Mouse (Mus musculus) heart, adult 2 months (tissue): ENCODE results near the gene Lmtk2. TPM values are rescaled to one million over a fixed set of nuclear protein-coding genes. Genes with fewer than 3 reads are reported as not detected.

Source experiments
- DNase-seq, 2 experiments: peaks; one replicate each; pipeline ENCODE4 v3.0.0; 2021
- H3K27ac ChIP-seq: fragments of 200-600 bp; 2 replicates; pipeline ENCODE4 v1.8.1; 2022
- H3K27me3 ChIP-seq: fragments of 200-500 bp; 2 replicates; pipeline ENCODE4 v1.6.1; 2012; ENCODE audit warnings: mild to moderate bottlenecking, low read length, inconsistent platforms, mixed read lengths; ENCODE audit not compliant: control insufficient read depth, insufficient read depth
- H3K36me3 ChIP-seq: fragments of 200-500 bp; 2 replicates; pipeline ENCODE4 v1.6.1; 2012; ENCODE audit warnings: low read length, inconsistent platforms; ENCODE audit not compliant: control insufficient read depth, insufficient read depth
- H3K4me1 ChIP-seq: fragments of 200-500 bp; 2 replicates; pipeline ENCODE4 v1.6.1; 2011; ENCODE audit warnings: low read length; ENCODE audit not compliant: control insufficient read depth, insufficient read depth
- H3K4me3 ChIP-seq: fragments of 200-600 bp; 2 replicates; pipeline ENCODE4 v1.8.1; 2022
- H3K79me2 ChIP-seq: fragments of 200-500 bp; replicated peaks from 2 replicates; pipeline ENCODE4 v1.6.1; 2012; ENCODE audit warnings: mild to moderate bottlenecking, inconsistent platforms, low read length, moderate library complexity, mixed read lengths; ENCODE audit not compliant: control insufficient read depth, insufficient read depth
- H3K9ac ChIP-seq: fragments of 200-500 bp; 2 replicates; pipeline ENCODE4 v1.6.1; 2012; ENCODE audit warnings: low read depth, mild to moderate bottlenecking, control low read depth, inconsistent platforms, low read length, mixed read lengths
- CTCF ChIP-seq: fragments of 200-600 bp; IDR thresholded peaks from 2 replicates; pipeline ENCODE4 v1.8.1; 2022; ENCODE audit warnings: antibody characterized with exemption, mild to moderate bottlenecking, moderate library complexity
- EP300 ChIP-seq: fragments of 200-500 bp; IDR thresholded peaks from 2 replicates; pipeline ENCODE4 v1.6.1; 2011; ENCODE audit warnings: low read depth, low read length, control low read depth; ENCODE audit not compliant: insufficient read depth
- POLR2A ChIP-seq: fragments of 200-500 bp; IDR thresholded peaks from 2 replicates; pipeline ENCODE4 v1.6.1; 2011; ENCODE audit warnings: mild to moderate bottlenecking, low read depth, low read length, control low read depth; ENCODE audit not compliant: insufficient read depth
- WGBS: fragments of 180-500 bp; shearing (Covaris S2); methylation state at CpG from one replicate; pipeline ENCODE4 v1.1.7; 2018; 5-methylcytosine and 5-hydroxymethylcytosine counted together
- intact Hi-C: fragments of 180-260 bp; cut with DNase I; formaldehyde crosslinking; loops from one replicate; pipeline ENCODE4 v1.15.1; 2025
- polyA plus RNA-seq: library from polyadenylated mRNA; depleted of rRNA; stranded (reverse); fragments of >200 nt; gene quantifications from 2 replicates; pipeline ENCODE4 v1.2.3, GENCODE M21; 2012
- total RNA-seq, 2 experiments: library from RNA; stranded (reverse); gene quantifications; 2 replicates each; pipeline ENCODE4 v1.2.3; 2021

The Lmtk2 gene
- total and polyA plus RNA-seq, 3 experiments, result 12.5 to 30.3 (median 27.9) TPM

- intact Hi-C loops, result loop anchor here (1.0 kb wide), 1 partner anchor 31 kb away; no protein-coding TSS in a partner anchor
- peak overlapping the region; percentile 82 for H3K9ac ChIP-seq
- no peak for DNase-seq
- H3K36me3 ChIP-seq, result no peaks in the 10 kb centered on the region
- peak overlapping the region; percentile 89 for H3K27ac ChIP-seq
- H3K79me2 ChIP-seq, result no peaks in the 10 kb centered on the region
- TF ChIP-seq POLR2A (no peak), CTCF (no peak), EP300 (no peak)
- H3K4me3 ChIP-seq, result peak overlapping the region; percentile 92
- peaks cover 8% of the 10 kb centered on the region for H3K4me1 ChIP-seq
- WGBS, result 27% methylated on average over 18 of the region's 18 CpGs
- H3K27me3 ChIP-seq, result no peaks in the 10 kb centered on the region
Measured at GRCm38 (mm10) chr5:144223899-144224816, 123.9 kb downstream of the Lmtk2 start.

GRCm38 (mm10) chr5:144226220-144226619, 126.0 kb downstream of the Lmtk2 start:
- intact Hi-C loops, result no loop called here
- 42% methylated on average over 11 of the region's 11 CpGs for WGBS
- no peaks in the 10 kb centered on the region for H3K79me2 ChIP-seq
- H3K4me3 ChIP-seq, result no peak overlapping the region
- H3K9ac ChIP-seq, result no peak overlapping the region
- no peak overlapping the region for H3K27ac ChIP-seq
- no peak for DNase-seq
- TF ChIP-seq EP300 (no peak), CTCF (no peak), POLR2A (no peak)
- peaks cover 6% of the 10 kb centered on the region for H3K4me1 ChIP-seq
- no peaks in the 10 kb centered on the region for H3K36me3 ChIP-seq
- H3K27me3 ChIP-seq, result no peaks in the 10 kb centered on the region

DNA sequence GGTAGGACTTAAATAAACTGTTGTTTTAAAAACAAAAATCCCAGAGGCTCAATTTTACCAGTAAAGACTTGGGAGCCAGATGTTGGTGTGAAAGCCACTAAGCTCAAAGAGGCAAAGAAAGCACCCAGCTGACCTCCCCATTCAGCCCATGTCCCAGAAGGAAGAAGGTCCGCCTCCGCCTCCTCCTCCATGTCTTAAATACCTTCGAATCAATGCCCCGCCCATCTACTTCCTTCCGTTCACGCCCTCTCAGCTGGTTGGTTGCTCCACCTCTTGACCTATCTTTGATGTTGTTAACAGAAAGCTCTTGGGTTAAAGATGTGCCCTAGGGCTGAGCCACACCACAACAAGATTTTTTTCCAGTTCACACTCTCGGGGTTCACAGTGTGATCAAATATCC, 130.0 kb downstream of the Lmtk2 start:
- no peaks in the 10 kb centered on the region for H3K4me1 ChIP-seq
- WGBS, result 83% methylated on average over 7 of the region's 7 CpGs
- H3K79me2 ChIP-seq, result no peaks in the 10 kb centered on the region
- no peaks in the 10 kb centered on the region for H3K27me3 ChIP-seq
- no peak overlapping the region for H3K4me3 ChIP-seq
- H3K9ac ChIP-seq, result no peak overlapping the region
- intact Hi-C loops, result loop anchor here (10.0 kb wide), 1 partner anchor 505 kb away; no protein-coding TSS in a partner anchor
- H3K27ac ChIP-seq, result no peak overlapping the region
- DNase-seq, result no peak
- no peaks in the 10 kb centered on the region for H3K36me3 ChIP-seq
- TF ChIP-seq POLR2A (no peak), CTCF (no peak), EP300 (no peak)

- H3K36me3 ChIP-seq, result no peaks in the 10 kb centered on the region
- H3K4me1 ChIP-seq, result no peaks in the 10 kb centered on the region
- H3K27me3 ChIP-seq, result no peaks in the 10 kb centered on the region
- intact Hi-C loops, result loop anchor here (10.0 kb wide), 1 partner anchor 503 kb away; no protein-coding TSS in a partner anchor
- TF ChIP-seq CTCF (peak; percentile 63), EP300 (no peak)
- H3K27ac ChIP-seq, result no peak overlapping the region
- DNase-seq, result no peak
- no peaks in the 10 kb centered on the region for H3K79me2 ChIP-seq
- H3K9ac ChIP-seq, result no peak overlapping the region
- H3K4me3 ChIP-seq, result no peak overlapping the region
- 50% methylated on average over 1 of the region's 1 CpGs for WGBS
Measured at GRCm38 (mm10) chr5:144231410-144231809, 131.2 kb downstream of the Lmtk2 start.

GRCm38 (mm10) chr5:144232531-144232930, 132.3 kb downstream of the Lmtk2 start:
- WGBS, result 82% methylated on average over 5 of the region's 5 CpGs
- intact Hi-C loops, result loop anchor here (10.0 kb wide), 1 partner anchor 502 kb away; no protein-coding TSS in a partner anchor
- no peak overlapping the region for H3K9ac ChIP-seq

GRCm38 (mm10) chr5:144234222-144234621, 134.0 kb downstream of the Lmtk2 start:
- Histone ChIP-seq H3K9ac (no peak overlapping the region), H3K79me2 (no peaks in the 10 kb centered on the region), H3K4me3 (no peak overlapping the region), H3K27ac (no peak overlapping the region), H3K4me1 (no peaks in the 10 kb centered on the region), H3K36me3 (no peaks in the 10 kb centered on the region), H3K27me3 (no peaks in the 10 kb centered on the region)
- 67% methylated on average over 6 of the region's 6 CpGs for WGBS
- intact Hi-C loops, result loop anchor here (10.0 kb wide), 1 partner anchor 501 kb away; no protein-coding TSS in a partner anchor
- no peak for DNase-seq
- TF ChIP-seq POLR2A, result no peak
- TF ChIP-seq CTCF, result no peak
- no peak for TF ChIP-seq EP300

More at GRCm38 (mm10) chr5:144232531-144232930, 132.3 kb downstream of the Lmtk2 start:
- H3K36me3 ChIP-seq, result no peaks in the 10 kb centered on the region
- no peak for DNase-seq
- H3K4me1 ChIP-seq, result no peaks in the 10 kb centered on the region
- no peak overlapping the region for H3K4me3 ChIP-seq
- H3K27ac ChIP-seq, result no peak overlapping the region
- no peaks in the 10 kb centered on the region for H3K79me2 ChIP-seq
- TF ChIP-seq EP300 (no peak), CTCF (no peak), POLR2A (no peak)
- H3K27me3 ChIP-seq, result no peaks in the 10 kb centered on the region
